Mouse (Mus musculus) heart, embryonic 13.5 days (tissue): Measurements from ENCODE around the gene Rgs4. TPM values are rescaled to one million over a fixed set of nuclear protein-coding genes. Genes with fewer than 3 reads are reported as not detected.

ENCODE experiments used
- ATAC-seq: fragments of 200-750 bp; cut with Nextera tagmentation; 2 replicates; pipeline ENCODE4 v1.8.0; 2017; ENCODE audit warnings: moderate TSS enrichment; ENCODE audit not compliant: insufficient number of reproducible peaks, low FRiP score, low TSS enrichment; ENCODE audit errors: extremely low read depth
- H3K27ac ChIP-seq: fragments of 300-500 bp; sonication (generic); replicated peaks from 2 replicates; pipeline ENCODE4 v1.5.1; 2015; ENCODE audit warnings: moderate library complexity, mild to moderate bottlenecking, inconsistent platforms
- H3K27me3 ChIP-seq: fragments of 300-500 bp; sonication (generic); replicated peaks from 2 replicates; pipeline ENCODE4 v1.6.1; 2015; ENCODE audit warnings: mild to moderate bottlenecking, inconsistent platforms
- H3K36me3 ChIP-seq: fragments of 300-500 bp; sonication (generic); 2 replicates; pipeline ENCODE4 v1.6.1; 2015; ENCODE audit warnings: mild to moderate bottlenecking, inconsistent platforms
- H3K4me1 ChIP-seq: fragments of 300-500 bp; sonication (generic); 2 replicates; pipeline ENCODE4 v1.6.1; 2015; ENCODE audit warnings: inconsistent platforms
- H3K4me2 ChIP-seq: fragments of 300-500 bp; sonication (generic); 2 replicates; pipeline ENCODE4 v1.6.1; 2015; ENCODE audit warnings: inconsistent platforms, mild to moderate bottlenecking, moderate library complexity
- H3K4me3 ChIP-seq: fragments of 300-500 bp; sonication (generic); 2 replicates; pipeline ENCODE4 v1.5.1; 2015; ENCODE audit warnings: moderate library complexity, mild to moderate bottlenecking, inconsistent platforms
- H3K9ac ChIP-seq: fragments of 300-500 bp; sonication (generic); 2 replicates; pipeline ENCODE4 v1.6.1; 2015; ENCODE audit warnings: inconsistent platforms, mild to moderate bottlenecking, moderate library complexity
- H3K9me3 ChIP-seq: fragments of 300-500 bp; sonication (generic); 2 replicates; pipeline ENCODE4 v1.6.1; 2016; ENCODE audit warnings: inconsistent platforms
- WGBS: fragments of 180-500 bp; shearing (Covaris S2); methylation state at CpG from one replicate; pipeline ENCODE4 v1.1.7; 2015; ENCODE audit warnings: mixed read lengths; 5-methylcytosine and 5-hydroxymethylcytosine counted together
- polyA plus RNA-seq: library from polyadenylated mRNA; unstranded; fragments of >200 nt; fragmentation: Nextera tagmentation; extraction: Ambion mirVana; gene quantifications from 2 replicates; pipeline ENCODE4 v1.2.1, GENCODE M21; 2015

Gene Rgs4
- polyA plus RNA-seq, 1 experiment from 2014 or later = 3.4 TPM

DNA sequence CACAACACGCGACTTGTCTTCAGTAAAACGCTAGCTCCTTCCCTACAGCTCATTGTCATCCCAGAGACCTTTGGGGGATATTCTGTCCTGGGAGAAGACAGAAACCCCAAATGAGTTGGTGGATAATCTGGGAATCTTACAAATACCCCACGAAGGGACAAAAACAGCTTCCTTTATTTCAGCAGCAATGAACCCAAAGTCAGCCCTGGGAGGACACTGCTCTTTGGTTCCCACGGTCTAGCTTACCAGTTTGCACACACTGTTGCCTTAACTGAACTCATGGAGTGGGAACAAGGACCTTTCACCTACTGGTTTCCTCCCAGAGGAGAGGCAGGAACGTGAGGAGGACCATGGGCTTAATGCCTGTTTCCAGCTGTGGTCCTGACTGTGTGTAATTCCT lies 10.2 kb downstream of the Rgs4 start:
- H3K4me3 ChIP-seq = no peak overlapping the region
- H3K9ac ChIP-seq = no peak overlapping the region
- H3K4me1 ChIP-seq = no peaks in the 10 kb centered on the region
- H3K36me3 ChIP-seq = no peaks in the 10 kb centered on the region
- no peak overlapping the region for H3K27ac ChIP-seq
- H3K9me3 ChIP-seq = no peaks in the 10 kb centered on the region
- WGBS = 79% methylated on average over 6 of the region's 6 CpGs
- no peak overlapping the region for H3K4me2 ChIP-seq
- H3K27me3 ChIP-seq = no peaks in the 10 kb centered on the region
- ATAC-seq = no peak

DNA sequence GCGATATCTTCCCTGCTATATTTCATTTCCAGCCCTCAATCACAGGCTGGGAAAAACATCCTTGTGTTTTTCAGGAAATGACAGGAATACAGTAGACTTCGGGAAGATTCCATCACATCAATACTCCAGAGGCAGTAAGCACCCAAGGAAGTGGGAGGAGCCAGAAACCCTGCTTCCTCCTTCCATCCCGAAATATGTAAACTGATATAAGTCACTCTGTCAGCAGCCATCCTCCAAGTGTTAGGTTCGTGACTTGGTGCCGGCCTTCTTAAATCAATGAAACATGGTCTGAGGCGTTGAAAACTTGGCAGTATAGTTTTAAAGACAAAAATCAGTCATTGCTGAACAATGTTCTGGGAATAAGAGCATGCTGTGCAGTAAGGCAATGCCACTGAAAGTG lies 11.3 kb downstream of the Rgs4 start:
- no peak for ATAC-seq
- 68% methylated on average over 6 of the region's 6 CpGs for WGBS
- Histone ChIP-seq H3K27me3 (no peaks in the 10 kb centered on the region), H3K4me3 (no peak overlapping the region), H3K36me3 (no peaks in the 10 kb centered on the region), H3K27ac (no peak overlapping the region), H3K9me3 (no peaks in the 10 kb centered on the region), H3K9ac (no peak overlapping the region), H3K4me2 (no peak overlapping the region), H3K4me1 (no peaks in the 10 kb centered on the region)

DNA sequence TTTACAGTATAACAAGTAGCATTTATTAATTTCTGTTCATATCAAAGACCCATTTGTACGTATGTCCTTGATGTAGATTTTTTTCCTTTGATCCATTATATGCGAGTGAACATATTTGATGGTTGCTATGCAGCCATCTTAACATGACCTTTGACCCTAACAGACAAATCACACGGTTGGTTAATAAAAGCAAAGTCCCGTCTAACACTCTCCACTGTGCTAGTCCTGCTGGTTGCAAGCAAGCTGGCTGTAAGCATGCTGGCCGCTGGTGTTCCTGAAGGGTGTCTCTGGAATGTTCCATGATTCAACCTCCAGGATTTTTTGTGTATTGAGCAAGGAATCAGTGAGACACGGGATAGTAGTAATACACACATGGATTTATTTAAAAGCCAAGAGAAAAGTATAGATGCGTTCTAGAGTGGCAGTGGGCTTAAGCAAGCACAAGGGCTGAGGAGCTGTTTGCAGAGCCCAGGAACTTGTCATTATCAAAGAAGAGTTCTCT lies 16.8 kb downstream of the Rgs4 start:
- no peak overlapping the region for H3K4me3 ChIP-seq
- H3K9me3 ChIP-seq = no peaks in the 10 kb centered on the region
- H3K4me1 ChIP-seq = no peaks in the 10 kb centered on the region
- H3K27me3 ChIP-seq = no peaks in the 10 kb centered on the region
- no peak overlapping the region for H3K27ac ChIP-seq
- 78% methylated on average over 7 of the region's 7 CpGs for WGBS
- H3K9ac ChIP-seq = no peak overlapping the region
- no peak overlapping the region for H3K4me2 ChIP-seq
- H3K36me3 ChIP-seq = no peaks in the 10 kb centered on the region
- no peak for ATAC-seq

GRCm38 (mm10) chr1:169726319-169726718 lies 21.1 kb downstream of the Rgs4 start:
- no peaks in the 10 kb centered on the region for H3K36me3 ChIP-seq
- ATAC-seq = no peak
- no peak overlapping the region for H3K9ac ChIP-seq
- H3K4me3 ChIP-seq = no peak overlapping the region
- no peaks in the 10 kb centered on the region for H3K4me1 ChIP-seq
- 61% methylated on average over 3 of the region's 3 CpGs for WGBS
- H3K27ac ChIP-seq = no peak overlapping the region
- H3K4me2 ChIP-seq = no peak overlapping the region
- no peaks in the 10 kb centered on the region for H3K27me3 ChIP-seq
- H3K9me3 ChIP-seq = no peaks in the 10 kb centered on the region

DNA sequence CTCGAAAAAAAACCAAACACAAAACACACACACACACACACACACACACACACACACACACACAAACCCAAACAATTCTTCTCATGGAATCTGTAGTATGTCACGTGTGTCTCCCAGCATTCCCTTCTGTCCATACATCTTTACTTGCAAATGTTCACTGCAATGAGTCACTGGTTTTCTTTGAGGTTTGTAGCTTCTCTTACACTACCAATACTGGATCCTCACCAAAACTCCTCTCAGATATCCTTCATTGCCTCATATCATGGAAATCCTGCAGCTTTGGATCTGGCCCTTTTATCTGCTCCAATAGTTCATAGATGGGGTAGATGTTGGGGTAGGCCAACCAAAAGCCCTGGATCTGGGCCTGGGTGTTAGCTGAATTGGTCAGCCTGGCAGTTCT lies 25.6 kb downstream of the Rgs4 start:
- no peaks in the 10 kb centered on the region for H3K9me3 ChIP-seq
- no peak overlapping the region for H3K27ac ChIP-seq
- no peaks in the 10 kb centered on the region for H3K4me1 ChIP-seq
- H3K9ac ChIP-seq = no peak overlapping the region
- 70% methylated on average over 2 of the region's 2 CpGs for WGBS
- H3K36me3 ChIP-seq = no peaks in the 10 kb centered on the region
- no peak overlapping the region for H3K4me2 ChIP-seq
- no peak for ATAC-seq
- H3K4me3 ChIP-seq = no peak overlapping the region
- no peaks in the 10 kb centered on the region for H3K27me3 ChIP-seq

DNA sequence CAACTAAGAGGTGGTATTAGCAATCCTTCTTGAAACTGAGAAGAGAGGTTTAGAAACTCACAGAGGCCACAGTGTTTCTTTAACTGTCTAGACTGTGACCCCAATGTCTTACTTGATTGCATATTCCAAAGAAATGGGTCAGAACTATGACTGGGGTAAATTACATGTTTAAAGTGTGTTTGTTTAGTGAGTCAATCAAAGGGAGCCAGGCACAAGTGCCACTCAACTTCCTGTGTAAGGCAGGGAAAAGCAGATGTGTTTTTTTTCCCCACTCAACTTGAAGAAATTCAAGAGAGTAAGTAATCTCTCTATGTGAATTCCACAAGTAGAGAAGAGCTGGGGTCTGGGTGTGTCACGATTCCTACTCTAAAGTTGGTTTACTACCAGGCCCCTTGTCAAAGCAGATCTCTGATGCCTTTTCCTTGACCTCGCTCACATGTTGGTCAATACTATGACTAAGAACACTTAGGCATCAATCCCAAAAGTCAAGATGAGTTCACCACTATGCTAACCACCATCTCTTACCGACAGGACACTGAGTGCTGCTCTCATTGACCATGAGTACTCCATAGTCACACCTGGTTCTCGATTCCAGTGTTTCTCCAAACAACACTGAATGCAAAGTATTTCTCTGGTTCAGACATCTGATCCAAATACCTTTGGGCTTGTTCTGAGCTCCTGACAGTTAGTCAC lies 42.9 kb downstream of the Rgs4 start:
- no peak overlapping the region for H3K4me3 ChIP-seq

DNA sequence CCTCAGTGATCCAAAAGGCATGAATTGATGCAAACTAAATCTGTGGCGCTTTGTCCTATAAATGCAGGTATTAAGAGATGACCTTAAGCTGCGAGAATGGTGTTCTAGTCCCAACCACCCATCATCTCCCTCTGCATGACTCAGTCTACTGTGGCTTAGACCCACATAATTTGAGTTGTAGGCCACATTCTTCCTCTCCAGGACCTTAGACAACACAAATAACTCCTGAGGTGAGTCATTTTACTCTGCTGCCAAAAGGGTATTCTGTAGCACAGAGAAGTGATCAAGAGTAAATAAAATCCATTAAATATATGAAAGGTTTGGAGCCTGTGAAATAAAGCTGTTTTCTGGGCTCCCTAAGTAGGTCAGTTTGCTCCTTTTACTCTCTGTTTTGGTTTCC lies 48.3 kb downstream of the Rgs4 start:
- H3K27ac ChIP-seq = no peak overlapping the region
- no peak for ATAC-seq

More for the DNA sequence above, 42.9 kb downstream of the Rgs4 start:
- Histone ChIP-seq H3K36me3 (no peaks in the 10 kb centered on the region), H3K4me2 (no peak overlapping the region), H3K9ac (no peak overlapping the region), H3K9me3 (no peaks in the 10 kb centered on the region), H3K4me1 (no peaks in the 10 kb centered on the region), H3K27ac (no peak overlapping the region), H3K27me3 (no peaks in the 10 kb centered on the region)
- no peak for ATAC-seq
- WGBS = 77% methylated on average over 4 of the region's 4 CpGs

DNA sequence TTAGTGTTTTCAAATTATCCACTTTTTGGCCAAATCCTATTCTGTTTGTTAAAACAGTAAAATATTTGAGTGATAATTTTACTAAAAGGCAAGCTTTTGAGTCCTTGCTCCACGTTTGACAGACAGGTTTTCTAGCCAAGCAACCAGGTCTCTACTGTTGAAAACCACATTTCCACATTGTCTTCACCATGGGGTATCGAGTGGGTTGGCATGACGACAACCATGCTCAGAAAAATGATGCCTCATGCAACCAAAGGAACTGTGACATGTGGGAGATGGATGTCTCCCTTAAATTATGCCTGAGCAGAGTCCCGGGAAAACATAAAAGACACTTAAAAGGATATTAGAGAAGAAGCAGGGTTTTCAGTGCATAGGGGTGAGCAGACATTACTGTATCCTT lies 50.2 kb downstream of the Rgs4 start:
- Histone ChIP-seq H3K9ac (no peak overlapping the region), H3K4me2 (no peak overlapping the region), H3K36me3 (no peaks in the 10 kb centered on the region), H3K4me3 (no peak overlapping the region), H3K4me1 (no peaks in the 10 kb centered on the region), H3K27ac (no peak overlapping the region), H3K27me3 (no peaks in the 10 kb centered on the region), H3K9me3 (no peaks in the 10 kb centered on the region)
- 65% methylated on average over 4 of the region's 4 CpGs for WGBS
- ATAC-seq = no peak

More for the DNA sequence above, 48.3 kb downstream of the Rgs4 start:
- Histone ChIP-seq H3K9me3 (no peaks in the 10 kb centered on the region), H3K4me3 (no peak overlapping the region), H3K4me2 (no peak overlapping the region), H3K36me3 (no peaks in the 10 kb centered on the region), H3K4me1 (no peaks in the 10 kb centered on the region), H3K27me3 (no peaks in the 10 kb centered on the region), H3K9ac (no peak overlapping the region)
- 83% methylated on average over 2 of the region's 2 CpGs for WGBS

DNA sequence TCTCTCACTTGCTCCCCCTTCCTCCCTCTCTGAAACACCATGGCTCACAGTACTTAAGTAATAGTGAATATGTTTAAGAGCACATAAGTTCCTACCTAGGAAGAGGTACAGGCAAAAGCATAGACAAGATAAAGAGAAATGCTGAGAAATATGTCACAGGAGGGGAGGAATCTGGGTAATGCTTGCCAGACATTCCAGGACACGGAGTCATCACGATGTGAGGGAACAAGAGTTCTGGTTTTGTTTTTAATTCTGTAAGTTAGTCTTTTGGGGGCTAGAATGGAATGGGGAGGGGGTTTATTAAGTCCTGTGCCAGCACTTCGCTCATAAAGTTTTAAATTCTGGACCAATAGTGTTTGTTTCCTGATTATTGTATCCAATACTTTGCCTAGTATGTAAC lies 52.1 kb downstream of the Rgs4 start:
- Histone ChIP-seq H3K27ac (no peak overlapping the region), H3K4me2 (no peak overlapping the region), H3K27me3 (no peaks in the 10 kb centered on the region), H3K36me3 (no peaks in the 10 kb centered on the region), H3K4me1 (no peaks in the 10 kb centered on the region), H3K9me3 (no peaks in the 10 kb centered on the region), H3K9ac (no peak overlapping the region), H3K4me3 (no peak overlapping the region)
- ATAC-seq = no peak
- 60% methylated on average over 3 of the region's 3 CpGs for WGBS

DNA sequence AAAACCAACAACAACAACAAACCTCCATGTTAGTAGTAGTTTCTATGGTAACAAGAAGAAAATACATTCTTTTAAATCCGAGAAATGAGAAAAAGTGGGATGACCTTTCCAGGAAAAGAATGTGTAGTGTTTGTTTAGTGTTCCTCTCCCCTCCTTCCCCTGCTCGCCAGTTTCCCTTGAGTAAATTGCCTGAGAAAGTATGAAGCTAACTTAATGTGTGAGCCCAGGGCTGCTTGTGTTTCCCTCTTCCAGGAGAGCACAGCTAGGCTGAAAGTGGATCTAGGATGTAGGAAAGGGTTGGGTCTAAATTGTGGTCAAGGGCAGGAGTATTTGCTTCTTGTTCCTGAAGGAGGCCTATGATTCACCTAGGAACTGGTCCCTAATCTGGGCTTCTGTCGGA lies 53.9 kb downstream of the Rgs4 start:
- no peaks in the 10 kb centered on the region for H3K9me3 ChIP-seq
- ATAC-seq = no peak
- H3K4me2 ChIP-seq = no peak overlapping the region
- H3K4me1 ChIP-seq = no peaks in the 10 kb centered on the region
- H3K4me3 ChIP-seq = no peak overlapping the region
- WGBS = 62% methylated on average over 3 of the region's 3 CpGs
- no peaks in the 10 kb centered on the region for H3K27me3 ChIP-seq
- no peak overlapping the region for H3K27ac ChIP-seq
- H3K36me3 ChIP-seq = no peaks in the 10 kb centered on the region
- H3K9ac ChIP-seq = no peak overlapping the region

DNA sequence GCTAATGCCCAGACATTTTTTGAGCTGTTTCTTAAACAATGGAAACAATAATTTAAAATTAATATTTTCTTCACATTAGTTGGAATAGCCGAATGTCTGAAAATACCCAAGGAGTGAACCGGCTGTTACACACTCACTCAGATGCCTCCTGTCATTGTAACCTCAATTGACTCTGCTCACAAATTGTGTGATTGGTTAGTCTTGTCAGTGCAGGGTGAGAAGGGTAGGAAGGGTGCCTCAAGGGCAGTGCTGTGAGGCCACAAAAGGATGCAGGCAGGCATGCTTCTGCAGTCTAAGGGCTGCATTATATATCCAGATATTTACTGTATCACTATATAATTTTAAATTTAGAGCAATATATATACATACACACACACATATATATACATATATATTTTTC lies 54.4 kb downstream of the Rgs4 start:
- Histone ChIP-seq H3K4me2 (no peak overlapping the region), H3K36me3 (no peaks in the 10 kb centered on the region), H3K27me3 (no peaks in the 10 kb centered on the region), H3K4me3 (no peak overlapping the region), H3K4me1 (no peaks in the 10 kb centered on the region), H3K27ac (no peak overlapping the region), H3K9me3 (no peaks in the 10 kb centered on the region), H3K9ac (no peak overlapping the region)
- 68% methylated on average over 2 of the region's 2 CpGs for WGBS
- ATAC-seq = no peak
